Mouse (Mus musculus): ENCODE data around the gene March1. TPM values are rescaled to one million over a fixed set of nuclear protein-coding genes. Genes with fewer than 3 reads are reported as not detected.
A peak's percentile ranks its signal among the peaks of the same experiment; 100 is the strongest.

Gene March1
- polyA plus RNA-seq (2012; fragmentation: generic; extraction: Trizol) = 0.01 TPM
- long read RNA-seq, experiment 1 = 0 reads
- long read RNA-seq, experiment 2 = 0 reads

- H3K36me3 ChIP-seq (ENCODE audit: control insufficient read depth, insufficient read depth) = no peaks in the 10 kb centered on the region
- no peak for TF ChIP-seq CTCF (IDR thresholded peaks at IDR 0.05; ENCODE audit: control insufficient read depth, insufficient read depth, insufficient read length)
- no peak for TF ChIP-seq USF1 (IDR thresholded peaks at IDR 0.05; ENCODE audit: low read depth)
- no peak for TF ChIP-seq CEBPB (IDR thresholded peaks at IDR 0.05; ENCODE audit: low read depth)
- no peak for TF ChIP-seq FOSL1 (IDR thresholded peaks at IDR 0.05; ENCODE audit: insufficient read depth, low read length, poor library complexity, severe bottlenecking)
- no peak for TF ChIP-seq MYOD1 (IDR thresholded peaks at IDR 0.05; ENCODE audit: control insufficient read depth, insufficient read length, low read depth)
- no peak for TF ChIP-seq MAX (IDR thresholded peaks at IDR 0.05)
- TF ChIP-seq MYOG (IDR thresholded peaks at IDR 0.05; ENCODE audit: control insufficient read depth, extremely low read depth, insufficient read length) = no peak
- peak within 1 kb of the TSS; percentile 21 for H3K4me3 ChIP-seq (ENCODE audit: insufficient read depth, poor library complexity, severe bottlenecking)
- H3K79me3 ChIP-seq (ENCODE audit: low read depth) = no peaks in the 10 kb centered on the region
- H3K79me2 ChIP-seq (ENCODE audit: control insufficient read depth, insufficient read depth) = no peaks in the 10 kb centered on the region
- no peak within 1 kb of the TSS for H3ac ChIP-seq (ENCODE audit: control insufficient read depth, insufficient read length, low read depth)
- peaks cover 5% of the 10 kb centered on the region for H3K27me3 ChIP-seq (ENCODE audit: control insufficient read depth, insufficient read depth, insufficient read length)
These were observed at the start of gene March1 for GRCm38 (mm10) chr8:65617871-65618751. March1 (plus strand) TSS chr8:65617900.

GRCm38 (mm10) chr8:65586909-65587308 is 30.8 kb upstream of the March1 start:
- H3ac ChIP-seq (ENCODE audit: control insufficient read depth, insufficient read length, low read depth) = no peak overlapping the region
- no peaks in the 10 kb centered on the region for H3K79me2 ChIP-seq (ENCODE audit: control insufficient read depth, insufficient read depth)
- no peaks in the 10 kb centered on the region for H3K79me3 ChIP-seq (ENCODE audit: low read depth)
- no peak overlapping the region for H3K4me3 ChIP-seq (ENCODE audit: insufficient read depth, poor library complexity, severe bottlenecking)
- TF ChIP-seq FOSL1 (IDR thresholded peaks at IDR 0.05; ENCODE audit: insufficient read depth, low read length, poor library complexity, severe bottlenecking) (peak; percentile 97), USF1 (IDR thresholded peaks at IDR 0.05; ENCODE audit: low read depth) (peak; percentile 26), CEBPB (IDR thresholded peaks at IDR 0.05; ENCODE audit: low read depth) (no peak), MYOD1 (IDR thresholded peaks at IDR 0.05; ENCODE audit: control insufficient read depth, insufficient read length, low read depth) (peak; percentile 14), MYOG (IDR thresholded peaks at IDR 0.05; ENCODE audit: control insufficient read depth, extremely low read depth, insufficient read length) (no peak), MAX (IDR thresholded peaks at IDR 0.05) (no peak), CTCF (IDR thresholded peaks at IDR 0.05; ENCODE audit: control insufficient read depth, insufficient read depth, insufficient read length) (no peak)
- H3K36me3 ChIP-seq (ENCODE audit: control insufficient read depth, insufficient read depth) = no peaks in the 10 kb centered on the region
- H3K27me3 ChIP-seq (ENCODE audit: control insufficient read depth, insufficient read depth, insufficient read length) = no peaks in the 10 kb centered on the region

- Histone ChIP-seq H3K4me3 (ENCODE audit: insufficient read depth, poor library complexity, severe bottlenecking) (no peak overlapping the region), H3K79me2 (ENCODE audit: control insufficient read depth, insufficient read depth) (no peaks in the 10 kb centered on the region), H3K79me3 (ENCODE audit: low read depth) (no peaks in the 10 kb centered on the region), H3ac (ENCODE audit: control insufficient read depth, insufficient read length, low read depth) (no peak overlapping the region), H3K27me3 (ENCODE audit: control insufficient read depth, insufficient read depth, insufficient read length) (no peaks in the 10 kb centered on the region), H3K36me3 (ENCODE audit: control insufficient read depth, insufficient read depth) (no peaks in the 10 kb centered on the region)
- TF ChIP-seq MAX (IDR thresholded peaks at IDR 0.05) (peak; percentile 66), MYOG (IDR thresholded peaks at IDR 0.05; ENCODE audit: control insufficient read depth, extremely low read depth, insufficient read length) (no peak)
These were observed 14.5 kb upstream of the March1 start for GRCm38 (mm10) chr8:65603241-65603640.

- no peaks in the 10 kb centered on the region for H3K79me3 ChIP-seq (ENCODE audit: low read depth)
- H3K27me3 ChIP-seq (ENCODE audit: control insufficient read depth, insufficient read depth, insufficient read length) = no peaks in the 10 kb centered on the region
- no peaks in the 10 kb centered on the region for H3K79me2 ChIP-seq (ENCODE audit: control insufficient read depth, insufficient read depth)
- no peak overlapping the region for H3ac ChIP-seq (ENCODE audit: control insufficient read depth, insufficient read length, low read depth)
- TF ChIP-seq MYOD1 (IDR thresholded peaks at IDR 0.05; ENCODE audit: control insufficient read depth, insufficient read length, low read depth) = no peak
- no peak for TF ChIP-seq MAX (IDR thresholded peaks at IDR 0.05)
- TF ChIP-seq CEBPB (IDR thresholded peaks at IDR 0.05; ENCODE audit: low read depth) = no peak
- no peak for TF ChIP-seq USF1 (IDR thresholded peaks at IDR 0.05; ENCODE audit: low read depth)
- no peak for TF ChIP-seq FOSL1 (IDR thresholded peaks at IDR 0.05; ENCODE audit: insufficient read depth, low read length, poor library complexity, severe bottlenecking)
- TF ChIP-seq MYOG (IDR thresholded peaks at IDR 0.05; ENCODE audit: control insufficient read depth, extremely low read depth, insufficient read length) = no peak
- no peak for TF ChIP-seq CTCF (IDR thresholded peaks at IDR 0.05; ENCODE audit: control insufficient read depth, insufficient read depth, insufficient read length)
- H3K4me3 ChIP-seq (ENCODE audit: insufficient read depth, poor library complexity, severe bottlenecking) = no peak overlapping the region
- H3K36me3 ChIP-seq (ENCODE audit: control insufficient read depth, insufficient read depth) = no peaks in the 10 kb centered on the region
These were observed 8.2 kb upstream of the March1 start for GRCm38 (mm10) chr8:65609509-65609908.

- peak overlapping the region; percentile 21 for H3K4me3 ChIP-seq (ENCODE audit: insufficient read depth, poor library complexity, severe bottlenecking)
- H3K79me3 ChIP-seq (ENCODE audit: low read depth) = no peaks in the 10 kb centered on the region
- peaks cover 5% of the 10 kb centered on the region for H3K27me3 ChIP-seq (ENCODE audit: control insufficient read depth, insufficient read depth, insufficient read length)
- H3K79me2 ChIP-seq (ENCODE audit: control insufficient read depth, insufficient read depth) = no peaks in the 10 kb centered on the region
- no peaks in the 10 kb centered on the region for H3K36me3 ChIP-seq (ENCODE audit: control insufficient read depth, insufficient read depth)
- no peak overlapping the region for H3ac ChIP-seq (ENCODE audit: control insufficient read depth, insufficient read length, low read depth)
- no peak for TF ChIP-seq CTCF (IDR thresholded peaks at IDR 0.05; ENCODE audit: control insufficient read depth, insufficient read depth, insufficient read length)
- no peak for TF ChIP-seq USF1 (IDR thresholded peaks at IDR 0.05; ENCODE audit: low read depth)
- TF ChIP-seq CEBPB (IDR thresholded peaks at IDR 0.05; ENCODE audit: low read depth) = no peak
- no peak for TF ChIP-seq MYOG (IDR thresholded peaks at IDR 0.05; ENCODE audit: control insufficient read depth, extremely low read depth, insufficient read length)
- no peak for TF ChIP-seq MYOD1 (IDR thresholded peaks at IDR 0.05; ENCODE audit: control insufficient read depth, insufficient read length, low read depth)
- TF ChIP-seq FOSL1 (IDR thresholded peaks at IDR 0.05; ENCODE audit: insufficient read depth, low read length, poor library complexity, severe bottlenecking) = no peak
- TF ChIP-seq MAX (IDR thresholded peaks at IDR 0.05) = no peak
These were observed 1.3 kb downstream of the March1 start for GRCm38 (mm10) chr8:65618966-65619365.

Data from C2C12 (cell line).